Mouse (Mus musculus): Measurements from ENCODE around the gene Nfatc4.

Gene Nfatc4

DNA sequence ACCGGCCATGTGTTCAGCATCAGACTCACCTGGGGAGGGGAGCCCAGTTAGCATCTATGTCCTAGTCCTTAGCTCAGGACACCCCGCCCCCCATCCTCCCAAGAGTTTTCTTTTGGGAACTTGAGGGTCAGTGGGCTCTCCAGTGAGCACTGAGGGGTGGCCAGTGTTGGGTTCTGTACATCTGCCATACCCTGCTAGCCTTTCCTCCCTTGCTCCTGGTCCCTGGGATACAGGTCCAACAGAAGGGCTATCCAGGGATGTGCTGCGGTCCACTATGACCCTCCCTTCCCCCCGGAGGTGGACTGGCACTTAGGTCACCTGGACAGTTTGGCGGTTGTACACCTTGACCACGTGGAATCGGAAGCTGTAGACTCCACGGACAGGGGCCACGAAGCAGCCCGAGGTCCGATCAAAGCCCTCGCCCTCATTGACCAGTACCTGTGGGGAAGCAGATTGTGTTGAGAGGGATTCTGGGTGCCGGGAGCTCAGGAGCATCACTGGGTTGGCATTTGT lies 60.3 kb downstream of the Nfatc4 start:
- DNase-seq (ENCODE audit: low read depth, low spot score) = no peak

All from ZHBTc4 (cell line).